Mouse (Mus musculus) urinary bladder, postnatal 4 days (tissue): ENCODE measurements around the gene Tspan1.

Source experiments
- DNase-seq, 2 experiments: peaks; one replicate each; pipeline ENCODE4 v3.0.0; 2021 to 2022; ENCODE audit warnings: low spot score in 2 of 2

The Tspan1 gene

GRCm38 (mm10) chr4:116165708-116166407 lies 1.5 kb downstream of the Tspan1 start:
- DNase-seq: no peak

GRCm38 (mm10) chr4:116164759-116165554 lies 2.4 kb downstream of the Tspan1 start:
- no peak for DNase-seq

- no peak for DNase-seq
Observed at GRCm38 (mm10) chr4:116162142-116162541, 5.3 kb downstream of the Tspan1 start.

- no peak for DNase-seq
Observed at GRCm38 (mm10) chr4:116160769-116161168, 6.6 kb downstream of the Tspan1 start.

- DNase-seq: no peak
Observed at GRCm38 (mm10) chr4:116159912-116160311, 7.5 kb downstream of the Tspan1 start.

GRCm38 (mm10) chr4:116157882-116158281 lies 9.5 kb downstream of the Tspan1 start:
- no peak for DNase-seq

- no peak for DNase-seq
Observed at GRCm38 (mm10) chr4:116152702-116153101, 14.7 kb downstream of the Tspan1 start.

GRCm38 (mm10) chr4:116151238-116151637 lies 16.2 kb downstream of the Tspan1 start, which contains the start of gene Lurap1:
TSS of gene Lurap1 (minus strand) at chr4:116151338.
- no peak for DNase-seq

GRCm38 (mm10) chr4:116150862-116151221 lies 16.6 kb downstream of the Tspan1 start:
- no peak for DNase-seq

- DNase-seq: peak in 1 of 2 experiments; percentile 62
Observed at GRCm38 (mm10) chr4:116150156-116150861, 17.1 kb downstream of the Tspan1 start.

- DNase-seq: no peak
Observed at GRCm38 (mm10) chr4:116149812-116150155, 17.6 kb downstream of the Tspan1 start.

- DNase-seq: peak; percentile 47 to 68
Observed at GRCm38 (mm10) chr4:116143891-116144717, 23.3 kb downstream of the Tspan1 start.

- DNase-seq: no peak
Observed at GRCm38 (mm10) chr4:116143317-116143811, 24.0 kb downstream of the Tspan1 start.

- DNase-seq: no peak
Observed at GRCm38 (mm10) chr4:116142269-116142668, 25.1 kb downstream of the Tspan1 start.

- DNase-seq: no peak
Observed at GRCm38 (mm10) chr4:116141736-116142135, 25.7 kb downstream of the Tspan1 start.

GRCm38 (mm10) chr4:116140801-116141574 lies 26.4 kb downstream of the Tspan1 start:
- no peak for DNase-seq

GRCm38 (mm10) chr4:116137421-116137996 lies 29.9 kb downstream of the Tspan1 start:
- no peak for DNase-seq

GRCm38 (mm10) chr4:116134990-116135389 lies 32.4 kb downstream of the Tspan1 start:
- DNase-seq: no peak

- no peak for DNase-seq
Observed at GRCm38 (mm10) chr4:116133126-116133525, 34.3 kb downstream of the Tspan1 start.

GRCm38 (mm10) chr4:116127956-116128355 lies 39.4 kb downstream of the Tspan1 start:
- DNase-seq: no peak
